Mouse (Mus musculus): ENCODE measurements around the gene C1qtnf6.

C1qtnf6 gene

GRCm38 (mm10) chr15:78514393-78515146, 16.6 kb downstream of the C1qtnf6 start:
- peak; percentile 82 for DNase-seq

- DNase-seq, result no peak
Measured at GRCm38 (mm10) chr15:78513019-78513418, 18.2 kb downstream of the C1qtnf6 start.

- DNase-seq, result no peak
Measured at GRCm38 (mm10) chr15:78511951-78512350, 19.3 kb downstream of the C1qtnf6 start.

GRCm38 (mm10) chr15:78510736-78511135, 20.5 kb downstream of the C1qtnf6 start:
- no peak for DNase-seq

DNA sequence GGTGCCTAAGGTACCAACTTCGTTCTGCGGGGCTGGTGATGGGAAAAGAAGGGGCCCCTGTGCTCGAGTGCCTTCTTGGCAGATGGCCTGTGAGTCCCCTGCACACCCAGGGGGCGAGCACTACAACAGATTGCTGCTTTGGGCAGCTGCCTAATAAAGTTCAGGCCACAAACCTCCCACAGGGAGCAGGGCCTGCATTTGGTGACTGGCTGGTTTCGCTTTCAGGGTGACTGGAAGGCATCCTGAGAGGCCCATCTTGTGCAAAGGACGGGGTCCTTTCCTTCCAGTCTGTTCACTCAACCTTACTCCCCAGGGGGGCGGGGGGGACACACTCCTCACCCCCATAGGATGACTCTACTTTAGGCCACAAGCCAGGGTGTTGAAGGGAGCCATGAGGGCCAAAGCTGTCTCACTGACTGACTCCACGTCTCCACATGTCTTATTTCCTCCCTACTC, 21.1 kb downstream of the C1qtnf6 start:
- DNase-seq, result no peak

DNA sequence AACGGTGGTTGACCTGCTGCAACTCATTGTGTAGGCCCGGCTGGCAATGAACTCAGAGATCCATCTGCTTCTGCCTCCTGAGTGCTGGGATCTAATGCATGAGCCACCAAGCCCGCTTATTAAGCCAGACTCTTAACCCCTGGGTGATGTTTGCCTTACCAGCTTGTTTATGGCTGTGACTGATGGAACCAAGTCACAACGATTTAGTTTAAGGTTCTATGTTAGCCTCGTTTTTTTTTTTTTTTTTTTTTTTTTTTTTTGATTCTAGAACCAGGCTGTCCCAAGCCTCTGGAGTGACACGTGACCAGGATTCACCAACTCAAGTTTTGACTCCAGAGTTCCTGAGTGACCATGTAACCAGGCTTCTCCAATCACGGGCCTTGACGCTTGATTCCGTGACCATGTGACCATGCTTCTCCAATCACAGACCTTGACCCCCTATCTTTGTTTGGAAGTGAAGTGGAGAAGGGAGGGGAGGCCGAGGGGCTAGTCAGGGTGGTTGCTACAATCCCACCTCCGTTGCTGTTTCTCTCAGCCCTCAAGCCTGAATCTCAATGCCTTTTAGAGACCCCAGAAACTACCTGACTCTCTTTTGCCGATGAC, 21.8 kb downstream of the C1qtnf6 start:
- DNase-seq, result peak; percentile 45

DNA sequence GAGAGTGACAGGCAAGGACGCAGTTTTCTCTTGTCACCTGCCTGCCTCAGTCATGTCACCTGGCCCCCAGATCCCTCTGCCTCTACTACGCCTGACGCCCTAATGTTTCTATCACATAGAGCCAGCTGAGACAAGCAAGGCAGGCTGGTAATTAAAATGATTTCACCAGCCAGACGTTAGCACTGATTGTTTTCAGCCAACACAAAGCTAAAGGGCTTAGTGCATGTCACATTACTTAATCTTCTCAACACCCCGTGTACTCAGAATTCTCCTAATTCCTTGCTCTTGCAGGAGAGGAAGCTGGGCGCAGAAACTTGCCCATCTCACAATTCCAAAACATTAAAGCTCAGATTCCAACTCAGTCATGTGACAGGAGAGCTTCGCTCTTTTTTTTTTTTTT, 22.8 kb downstream of the C1qtnf6 start:
- peak; percentile 54 for DNase-seq

GRCm38 (mm10) chr15:78505541-78505940, 25.7 kb downstream of the C1qtnf6 start:
- DNase-seq, result no peak

GRCm38 (mm10) chr15:78504816-78505215, 26.4 kb downstream of the C1qtnf6 start:
- DNase-seq, result no peak

DNA sequence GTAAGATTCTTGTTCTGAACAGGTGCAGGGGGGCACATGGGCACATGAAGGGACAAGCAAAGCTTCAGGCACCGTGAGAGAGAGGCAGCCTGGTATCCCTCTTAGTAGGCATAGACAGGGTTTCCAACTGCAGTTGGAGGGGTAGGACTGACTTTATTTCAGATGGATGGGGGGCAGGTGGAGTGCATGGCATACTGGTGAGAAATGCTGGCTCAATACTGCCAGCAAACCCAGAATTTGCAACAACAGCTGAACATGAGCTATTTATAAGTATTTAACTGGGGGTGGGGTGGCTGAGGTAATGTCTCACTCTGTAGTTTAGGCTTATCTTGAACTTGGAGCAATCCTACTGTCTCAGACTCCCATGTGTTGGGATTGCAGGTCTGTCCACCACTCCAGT, 27.2 kb downstream of the C1qtnf6 start:
- DNase-seq, result no peak

GRCm38 (mm10) chr15:78502437-78503132, 28.6 kb downstream of the C1qtnf6 start:
- no peak for DNase-seq

DNA sequence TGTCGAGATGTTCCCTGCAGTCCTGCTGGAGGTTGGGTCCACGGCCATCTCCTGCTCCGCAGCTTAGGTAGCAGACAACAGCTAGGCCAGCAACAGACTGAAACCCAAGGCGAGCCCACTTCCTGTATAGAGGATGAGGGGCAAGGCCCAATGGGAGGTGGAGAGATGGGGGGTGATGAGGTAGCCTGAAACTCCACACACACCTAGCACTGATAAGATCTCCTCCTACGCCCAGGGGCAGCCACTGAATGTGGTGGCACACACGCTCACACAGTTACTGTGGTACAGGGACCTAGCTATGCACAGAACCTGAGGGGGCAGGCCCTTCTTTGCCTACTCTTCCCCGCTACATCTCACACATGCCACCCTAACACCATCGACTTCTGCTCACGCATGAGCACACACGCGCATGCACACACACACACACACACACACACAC, 36.2 kb downstream of the C1qtnf6 start, which contains the start of gene Il2rb:
Gene Il2rb (minus strand): TSS at position 304 of the 439 bp plus-strand sequence.
- no peak for DNase-seq

- peak; percentile 70 for DNase-seq
Measured at GRCm38 (mm10) chr15:78493401-78494010, 37.7 kb downstream of the C1qtnf6 start.

DNA sequence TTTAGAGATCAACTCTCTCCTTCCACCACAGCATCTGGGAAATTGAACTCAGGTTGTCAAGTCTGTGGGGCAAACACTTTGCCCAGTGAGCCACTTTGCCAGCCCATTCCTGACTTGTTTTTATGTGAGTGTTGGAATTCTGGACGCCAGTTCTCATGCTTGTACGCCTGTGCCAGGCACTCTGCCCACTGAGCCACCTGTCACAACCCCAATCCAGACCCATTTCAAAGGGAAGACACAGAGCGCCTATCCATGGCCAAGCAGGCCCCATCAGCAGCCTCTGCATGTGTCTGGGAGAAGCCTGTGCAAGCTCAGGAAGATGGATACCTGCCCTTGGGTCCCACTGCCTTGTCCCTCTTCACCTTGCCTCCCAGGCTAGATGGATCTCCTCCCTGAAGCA, 39.9 kb downstream of the C1qtnf6 start:
- DNase-seq, result no peak

GRCm38 (mm10) chr15:78489906-78490305, 41.3 kb downstream of the C1qtnf6 start:
- no peak for DNase-seq

- no peak for DNase-seq
Measured at GRCm38 (mm10) chr15:78489248-78489647, 42.0 kb downstream of the C1qtnf6 start.

DNA sequence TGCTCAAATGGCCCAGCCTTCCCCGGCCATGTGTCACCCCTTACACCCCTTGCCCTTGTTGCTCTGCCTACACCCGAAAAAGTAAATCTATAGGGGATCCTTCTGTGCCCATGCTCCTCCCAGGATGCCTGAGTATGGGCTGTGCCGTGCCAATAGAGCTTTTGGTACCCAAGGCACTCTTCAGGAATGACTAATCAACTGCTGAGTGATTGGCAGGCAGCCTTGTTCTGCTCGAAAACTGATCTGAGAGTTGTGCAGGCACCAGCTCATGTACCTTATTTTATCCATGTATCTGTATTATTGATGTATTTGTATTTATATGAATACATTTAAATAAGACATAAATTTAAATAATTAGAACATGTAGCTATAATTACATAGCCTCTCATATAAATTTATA, 44.1 kb downstream of the C1qtnf6 start:
- no peak for DNase-seq

- DNase-seq, result no peak
Measured at GRCm38 (mm10) chr15:78486564-78486963, 44.7 kb downstream of the C1qtnf6 start.

DNA sequence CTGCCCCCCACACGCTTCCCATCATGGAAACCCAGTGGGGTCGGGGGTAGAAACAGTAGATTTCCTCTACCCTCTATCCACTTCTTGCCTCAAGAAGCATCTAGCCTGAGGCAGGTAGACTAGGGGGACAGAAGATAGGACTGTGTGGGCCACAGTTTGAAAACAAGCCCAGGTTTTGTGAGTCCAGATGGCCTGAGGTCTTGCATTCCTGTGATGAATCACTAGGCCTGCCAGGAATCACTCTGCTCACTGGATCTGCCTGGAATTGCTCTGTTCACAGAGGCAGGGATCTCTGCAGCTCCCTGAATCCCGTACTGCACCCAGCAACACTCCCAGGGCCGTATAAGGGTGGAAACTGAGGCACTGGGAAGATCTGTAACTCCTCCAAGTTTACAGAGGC, 47.9 kb downstream of the C1qtnf6 start:
- DNase-seq, result no peak

DNA sequence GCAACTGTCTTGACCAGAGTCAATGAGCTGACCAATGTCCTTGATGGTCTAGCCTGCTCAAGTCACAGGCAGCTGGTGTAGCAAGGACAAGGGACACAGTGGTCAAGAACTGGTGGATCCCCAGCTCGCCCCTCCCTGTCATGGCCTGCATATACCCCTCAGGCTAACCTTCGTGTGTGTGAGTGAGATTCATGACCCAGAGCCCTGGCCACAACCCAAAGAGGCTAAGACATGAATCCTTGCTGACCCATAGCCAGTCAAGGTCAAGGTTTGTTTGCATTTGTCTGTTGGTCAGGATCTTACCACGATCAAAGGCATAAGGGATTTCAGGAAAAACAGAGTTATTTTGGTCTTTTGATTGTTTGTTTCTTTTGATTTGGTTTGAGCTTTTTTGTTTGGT, 48.7 kb downstream of the C1qtnf6 start:
- no peak for DNase-seq

DNA sequence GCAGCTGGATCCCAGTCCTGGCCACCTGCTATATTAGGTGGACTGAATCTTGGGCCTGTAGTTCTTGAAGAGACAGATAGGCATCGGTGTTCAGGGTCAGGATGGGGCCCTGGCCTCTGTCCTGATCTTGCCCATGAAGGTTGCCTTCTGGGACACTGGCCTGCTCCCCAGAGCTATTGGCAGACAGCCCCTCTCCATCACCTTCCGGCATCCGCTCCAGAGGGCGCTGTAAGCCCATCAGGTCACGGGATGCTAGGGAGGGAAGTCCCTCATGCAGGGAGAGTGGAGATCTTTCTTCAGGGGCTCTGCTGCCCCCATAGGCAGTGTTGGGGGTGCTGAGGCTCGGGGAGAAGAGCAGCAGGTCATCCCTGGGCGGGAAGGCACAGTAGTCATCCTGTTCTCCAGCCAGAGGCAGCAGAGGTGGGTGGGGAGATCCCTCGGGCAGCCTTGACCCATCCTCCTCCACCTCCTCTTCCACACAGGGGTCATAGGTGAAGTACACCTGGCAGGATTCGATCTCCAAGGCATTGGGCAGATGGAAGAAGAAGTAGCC, 49.7 kb downstream of the C1qtnf6 start:
- peak; percentile 24 for DNase-seq

- DNase-seq, result no peak
Measured at GRCm38 (mm10) chr15:78480991-78481390, 50.2 kb downstream of the C1qtnf6 start.

- DNase-seq, result no peak
Measured at GRCm38 (mm10) chr15:78480111-78480510, 51.1 kb downstream of the C1qtnf6 start.

All from retina, postnatal 1 day (tissue).